Mouse (Mus musculus) liver, postnatal 0 days (tissue): Measurements from ENCODE around the gene Lbhd2.

Source experiments
- CTCF ChIP-seq: sonication (generic); IDR thresholded peaks from 2 replicates; pipeline ENCODE4 v1.5.1; 2016; ENCODE audit warnings: antibody characterized with exemption, low read depth
- EP300 ChIP-seq: IDR thresholded peaks from 2 replicates; pipeline ENCODE4 v1.6.1; 2016; ENCODE audit warnings: antibody characterized with exemption, low read depth, mild to moderate bottlenecking

- TF ChIP-seq CTCF (no peak), EP300 (no peak)
Measured at GRCm38 (mm10) chr12:111360671-111361070, 45.9 kb upstream of the Lbhd2 start.
